Mouse (Mus musculus) adrenal gland, adult (tissue): Measurements from ENCODE around the gene Cds1.
A peak's percentile ranks its signal among the peaks of the same experiment; 100 is the strongest.

Source experiments
- DNase-seq, 2 experiments: peaks; one replicate each; pipeline ENCODE4 v3.0.0; 2022 to 2023; ENCODE audit warnings: low spot score in 1 of 2; ENCODE audit not compliant: inconsistent age in 2 of 2

The Cds1 gene

DNA sequence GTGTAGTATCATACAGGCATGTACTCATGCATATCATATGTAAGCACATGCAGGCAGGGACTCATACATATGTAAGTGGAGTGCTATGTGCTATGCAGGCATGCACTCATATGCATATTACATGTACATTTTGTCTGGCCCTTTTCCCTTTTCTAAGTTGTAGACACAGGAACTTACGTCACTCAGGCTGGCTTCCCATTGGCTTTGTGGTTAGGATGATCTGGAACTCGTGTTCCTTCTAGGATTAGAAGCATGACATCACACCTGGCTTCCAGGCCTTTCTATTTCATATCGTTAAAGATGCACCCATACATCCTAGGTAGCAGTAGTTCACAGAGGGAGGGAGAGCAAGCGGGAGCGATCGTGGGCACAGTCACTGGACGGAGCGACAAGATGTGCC lies 10.3 kb downstream of the Cds1 start:
- DNase-seq: no peak

DNA sequence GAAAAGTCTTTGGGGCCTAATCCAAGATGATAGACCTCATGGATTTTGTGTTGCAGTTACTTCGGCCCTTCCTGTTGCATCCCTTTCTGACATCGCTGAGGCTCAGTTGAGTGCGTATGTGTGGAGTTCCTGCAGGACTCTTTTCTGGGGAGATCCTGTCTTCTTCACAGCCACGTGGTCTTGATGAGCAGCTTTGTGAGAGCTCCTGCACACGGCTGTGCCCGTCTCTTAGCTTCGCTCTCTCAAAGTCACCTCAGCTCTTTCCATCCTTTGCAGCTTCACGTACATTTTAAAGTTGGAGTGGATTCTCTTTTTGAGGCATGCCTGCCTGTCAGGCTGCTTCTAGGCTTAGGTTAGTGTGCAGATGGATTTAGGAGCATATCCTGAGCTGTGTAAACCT lies 11.6 kb downstream of the Cds1 start:
- DNase-seq: no peak

DNA sequence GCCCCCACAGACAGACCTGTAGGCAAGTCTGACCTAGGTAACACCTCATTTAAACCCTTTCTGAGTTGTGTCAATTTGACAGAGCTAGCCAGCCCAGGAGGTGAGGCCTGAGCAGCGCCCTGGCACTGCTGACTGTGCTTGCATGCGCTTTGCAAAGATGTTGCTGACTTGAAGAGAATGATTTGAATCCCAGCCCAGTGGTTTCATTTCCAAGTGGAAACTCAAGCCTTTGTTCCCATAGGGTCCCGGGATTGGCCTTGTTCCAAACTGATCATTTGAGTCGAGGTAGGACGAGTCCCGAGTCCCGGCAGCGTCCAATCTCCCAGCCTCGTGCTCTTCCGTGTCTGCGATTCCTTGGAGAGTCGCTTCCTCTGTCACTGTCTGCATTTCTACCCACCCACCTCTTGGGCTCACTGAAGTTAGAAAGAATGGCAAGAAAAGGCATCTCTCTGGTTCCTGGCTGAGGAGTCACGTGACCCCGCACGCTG lies 14.5 kb downstream of the Cds1 start:
- DNase-seq: no peak

DNA sequence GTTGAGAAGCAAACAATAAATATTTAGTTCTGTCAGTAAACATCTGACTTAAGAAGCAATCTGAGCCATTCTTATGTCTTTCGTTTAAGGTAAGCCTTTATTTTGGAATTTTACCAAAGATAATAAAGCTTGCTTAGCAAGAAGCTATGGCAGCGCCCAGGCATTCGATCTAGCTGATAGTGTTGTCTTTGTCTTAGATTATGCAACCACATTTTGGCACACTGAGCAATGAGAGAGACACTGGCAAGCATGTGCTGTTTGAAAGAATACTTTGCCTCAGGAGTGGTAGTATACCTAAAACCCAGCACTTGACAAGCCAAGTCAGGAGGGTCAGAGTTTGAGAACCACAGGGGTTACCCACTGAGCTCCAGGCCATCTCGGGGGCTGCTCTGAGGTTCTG lies 16.0 kb downstream of the Cds1 start:
- no peak for DNase-seq

DNA sequence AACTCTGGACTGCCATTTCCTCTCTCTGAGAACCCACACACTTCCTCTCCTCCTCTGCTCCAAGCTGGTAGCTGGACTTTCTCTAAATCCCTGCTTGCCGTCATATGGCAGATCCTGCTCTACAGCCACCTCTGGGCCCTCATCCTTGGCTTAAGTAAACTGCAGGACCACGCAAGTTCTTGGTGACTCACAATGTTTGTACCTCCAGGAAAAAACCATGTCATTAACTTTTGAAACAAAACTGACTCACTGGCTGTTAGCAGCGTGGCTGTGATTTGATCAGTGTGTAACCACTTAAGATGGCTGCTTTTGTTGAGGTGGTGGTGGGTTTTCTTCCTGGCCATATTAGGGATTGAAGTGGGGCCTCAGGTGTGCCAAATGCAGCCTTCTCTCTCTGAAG lies 19.4 kb downstream of the Cds1 start:
- peak in 1 of 2 experiments; percentile 48 for DNase-seq

DNA sequence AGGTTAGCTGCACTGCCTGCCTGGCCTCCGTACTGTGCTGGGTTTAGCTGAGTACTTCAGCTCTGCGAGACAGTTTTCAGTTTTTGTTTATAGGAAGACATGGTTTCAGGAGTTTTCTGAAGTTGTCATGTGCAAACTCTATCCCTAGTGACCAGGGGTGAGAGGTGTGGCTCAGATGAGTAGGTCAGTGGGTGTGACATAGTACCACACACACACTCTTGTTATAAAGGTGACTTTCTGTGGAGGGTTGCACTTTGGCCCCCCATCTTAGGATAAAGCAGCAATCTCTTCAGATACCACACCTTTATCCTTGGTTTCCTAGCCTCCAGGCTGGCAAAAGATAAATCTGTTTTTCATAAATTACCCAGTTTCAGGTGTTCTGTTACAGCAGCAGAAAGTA lies 19.9 kb downstream of the Cds1 start:
- no peak for DNase-seq

DNA sequence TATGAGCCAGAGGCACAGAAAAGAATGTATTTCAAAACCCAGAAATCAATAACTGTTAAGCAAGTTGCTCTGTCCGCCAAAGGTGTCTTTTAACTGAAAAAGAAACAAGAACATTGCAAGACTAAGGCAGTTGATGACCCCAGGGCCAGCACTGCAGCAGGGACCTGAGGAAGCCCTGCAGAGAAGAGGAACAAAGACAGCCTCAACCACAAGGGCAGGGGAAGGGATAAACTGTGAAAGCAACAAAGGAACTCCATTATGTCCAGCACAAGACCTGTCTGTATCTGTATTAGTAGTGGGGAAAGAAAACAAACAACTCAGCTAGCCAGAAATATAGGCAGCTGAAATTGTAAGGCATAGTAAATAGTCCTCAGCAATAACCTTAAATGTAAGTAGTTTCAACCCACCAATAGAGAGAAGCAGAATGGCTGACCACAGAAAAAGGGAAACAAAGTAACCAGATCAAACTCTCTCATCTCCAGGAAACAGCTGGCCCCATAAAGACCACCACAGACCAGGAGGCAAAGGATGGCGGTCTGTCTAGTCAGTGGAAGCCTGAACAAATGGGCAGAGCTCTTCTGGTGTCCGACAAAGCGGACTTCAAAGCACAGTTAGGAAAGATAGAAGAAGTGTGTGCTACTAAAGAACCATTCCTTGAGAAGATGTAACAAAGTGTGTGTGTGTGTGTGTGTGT lies 21.1 kb downstream of the Cds1 start:
- no peak for DNase-seq

DNA sequence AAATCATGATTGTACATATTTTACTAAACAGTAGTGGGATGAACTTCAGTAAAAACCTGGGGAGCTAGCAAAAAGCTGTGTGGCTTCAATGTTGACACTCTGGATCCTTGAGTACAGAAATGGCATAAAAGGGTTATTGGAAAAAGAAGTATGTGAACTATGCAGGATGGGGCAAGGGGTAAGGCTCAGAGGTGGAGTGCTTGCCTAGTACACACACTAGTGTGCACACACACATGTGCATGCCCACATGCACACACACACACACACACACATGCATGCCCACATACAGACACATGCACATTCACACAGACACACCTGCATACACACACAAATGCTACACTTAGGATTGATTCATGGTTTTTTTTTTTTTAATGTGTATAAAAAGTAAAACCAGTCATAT lies 24.8 kb downstream of the Cds1 start:
- DNase-seq: no peak

DNA sequence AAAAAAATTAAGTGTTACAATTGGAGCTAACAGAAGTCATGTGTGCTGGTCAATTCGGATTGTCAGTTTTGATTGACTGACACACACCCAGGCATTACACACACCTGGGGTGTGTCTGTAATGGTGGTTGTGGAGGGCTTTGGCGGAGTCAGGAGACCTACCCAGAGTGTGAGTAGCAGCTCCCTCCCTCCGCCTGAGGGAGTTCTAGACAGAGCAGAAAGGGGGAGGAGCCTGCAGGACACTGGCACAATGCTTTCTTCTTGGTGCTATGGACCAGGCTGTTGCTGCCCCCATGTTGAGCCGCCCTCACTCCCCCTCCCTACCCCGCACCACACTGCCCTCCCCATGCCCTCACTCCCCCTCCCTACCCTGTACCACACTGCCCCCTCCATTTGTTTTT lies 25.6 kb downstream of the Cds1 start:
- no peak for DNase-seq

DNA sequence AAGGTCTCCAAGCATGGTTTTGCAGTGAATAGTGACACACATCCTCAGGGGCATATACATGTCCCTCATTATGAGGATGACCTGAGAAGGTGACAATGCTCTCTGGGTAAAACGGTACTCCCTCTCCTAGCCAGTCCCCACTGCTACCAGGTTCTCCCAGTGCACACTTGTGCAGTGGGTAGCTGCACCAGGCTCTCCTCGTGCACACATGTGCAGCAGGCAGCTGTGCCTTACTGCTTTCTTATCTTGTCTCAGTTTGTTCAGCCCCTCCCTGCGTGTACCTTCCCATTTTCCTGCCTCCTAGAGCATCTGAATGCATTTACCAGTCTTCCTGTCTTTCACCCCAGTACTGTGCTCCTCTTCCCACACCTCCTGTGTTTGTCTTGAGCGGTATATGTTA lies 27.7 kb downstream of the Cds1 start:
- DNase-seq: no peak

DNA sequence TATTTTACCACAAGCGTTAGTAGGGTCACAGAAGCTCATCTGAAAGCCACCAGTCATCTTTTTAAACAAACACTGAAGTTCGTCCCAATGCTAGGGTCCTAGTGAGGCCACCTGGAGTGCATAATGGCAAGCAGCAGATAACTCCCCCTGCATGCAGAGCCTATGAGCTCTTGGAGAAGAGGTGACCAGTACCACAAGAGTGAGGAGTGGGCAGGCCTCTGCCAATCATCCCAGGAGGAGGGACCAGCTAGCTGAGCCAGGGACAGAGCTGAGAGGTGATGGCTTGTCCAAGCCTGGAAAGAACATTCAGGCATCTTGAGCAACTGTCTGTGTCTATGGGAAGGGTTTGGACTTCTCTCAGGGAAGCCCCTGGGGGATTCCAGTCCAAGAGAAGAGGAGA lies 37.0 kb downstream of the Cds1 start:
- DNase-seq: no peak

DNA sequence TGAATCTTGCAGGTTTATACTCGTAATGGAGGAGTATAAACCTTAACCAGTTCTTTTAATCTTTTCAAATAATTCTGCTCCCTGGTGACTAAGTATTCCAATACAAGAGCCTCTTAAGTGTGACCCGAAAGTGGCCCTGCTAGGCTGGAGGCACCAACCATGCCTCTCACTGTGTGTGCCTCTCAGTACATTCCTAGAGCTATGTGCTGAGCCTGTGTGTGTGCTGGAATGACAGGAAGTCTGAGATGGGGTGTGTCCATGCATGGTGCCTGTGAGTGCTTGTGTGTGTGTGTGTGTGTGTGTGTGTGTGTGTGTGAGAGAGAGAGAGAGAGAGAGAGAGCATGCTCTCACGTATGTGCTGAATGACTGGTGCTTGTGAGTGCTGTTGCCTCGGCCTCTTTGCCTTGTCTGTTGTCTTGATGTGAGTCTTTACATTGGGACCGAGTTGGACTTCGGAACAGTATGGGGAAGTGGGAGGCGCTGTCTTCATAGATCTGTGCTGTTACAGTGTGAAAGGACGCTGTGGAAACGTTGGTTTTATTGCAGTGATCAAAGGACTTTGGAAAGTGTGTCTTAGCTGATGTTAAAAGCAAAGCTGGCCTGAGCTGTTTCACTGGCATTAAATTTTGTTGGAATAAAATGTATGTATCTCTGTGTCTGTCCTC lies 37.6 kb downstream of the Cds1 start:
- no peak for DNase-seq

DNA sequence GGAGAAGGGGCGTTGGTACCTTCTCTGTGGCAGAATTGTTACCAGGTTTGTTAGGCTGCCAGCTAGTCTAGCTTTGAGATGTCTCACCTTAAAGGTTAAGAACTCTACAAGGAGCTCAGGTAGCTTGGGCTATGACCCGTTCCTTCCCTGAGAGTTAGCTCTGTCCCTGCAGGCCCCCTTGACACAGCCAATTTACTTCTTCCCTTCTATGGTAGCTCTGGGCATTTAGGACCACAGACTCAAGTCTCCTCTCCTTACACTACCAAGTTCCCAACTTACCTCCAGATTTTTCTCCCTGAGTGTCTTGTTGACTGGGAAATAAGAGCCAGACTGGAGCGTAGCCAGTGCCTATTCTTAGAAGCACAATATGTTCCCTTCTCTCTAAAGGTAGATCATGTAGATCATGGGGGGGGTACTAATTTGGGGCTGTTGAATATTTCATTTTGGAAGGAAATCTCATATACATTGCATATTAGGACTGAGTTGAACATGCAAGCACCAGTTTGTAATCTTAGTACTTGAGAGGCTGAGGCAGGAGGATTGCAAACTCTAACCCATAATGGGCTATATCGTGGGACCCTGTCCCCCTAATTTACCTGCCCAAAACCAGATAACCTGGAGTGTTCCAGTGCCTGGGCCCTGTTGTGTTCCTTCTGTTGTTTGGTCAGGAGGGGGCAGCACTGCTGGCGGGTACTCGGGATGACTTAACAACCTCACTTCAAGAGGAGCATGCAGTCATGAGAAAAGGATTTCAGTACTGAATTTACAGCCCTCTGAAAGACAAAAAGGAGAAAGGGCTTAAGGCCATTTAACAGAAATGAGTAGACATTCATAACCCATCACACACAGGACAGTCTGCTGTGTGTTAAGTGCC lies 46.6 kb downstream of the Cds1 start:
- DNase-seq: no peak

DNA sequence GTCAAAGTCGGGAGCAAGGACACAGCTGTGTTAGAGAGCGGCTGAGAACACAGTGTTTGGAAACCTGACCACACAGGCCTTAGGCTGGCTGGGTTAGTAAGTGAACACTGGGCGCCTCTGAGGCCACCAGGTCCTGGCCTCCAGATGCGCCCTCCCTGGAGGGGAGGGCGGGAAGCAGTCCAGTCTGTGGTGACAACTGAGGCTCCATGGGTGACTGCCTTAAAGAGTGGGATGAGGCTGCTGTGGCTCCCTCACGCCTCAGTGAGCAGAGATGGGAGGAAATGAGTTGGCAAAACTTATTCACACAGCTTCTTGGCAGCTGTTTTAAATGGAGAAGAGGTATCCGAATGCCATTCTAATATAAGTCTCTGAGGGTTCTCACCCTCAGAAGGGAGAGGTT lies 51.9 kb downstream of the Cds1 start:
- no peak for DNase-seq

DNA sequence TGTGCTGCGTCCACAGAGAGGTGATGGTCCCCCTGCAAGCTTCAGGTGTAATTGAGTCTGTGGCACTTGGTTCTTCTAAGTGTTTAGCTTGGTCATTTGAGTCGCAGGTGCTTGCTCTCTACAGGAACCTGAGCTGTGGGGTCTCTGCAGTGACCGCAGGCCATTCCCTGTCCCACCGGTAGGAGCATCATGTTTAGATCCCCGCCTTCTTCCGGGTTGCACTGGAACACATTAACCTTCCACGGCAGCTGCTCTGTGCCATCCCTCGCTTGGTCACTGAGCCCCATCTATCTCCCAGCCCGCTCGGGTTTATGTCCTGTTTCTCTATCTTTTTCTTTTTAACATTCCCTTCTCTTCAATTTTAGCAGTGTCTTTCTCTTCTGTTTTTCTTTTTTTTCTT lies 54.3 kb downstream of the Cds1 start:
- no peak for DNase-seq

DNA sequence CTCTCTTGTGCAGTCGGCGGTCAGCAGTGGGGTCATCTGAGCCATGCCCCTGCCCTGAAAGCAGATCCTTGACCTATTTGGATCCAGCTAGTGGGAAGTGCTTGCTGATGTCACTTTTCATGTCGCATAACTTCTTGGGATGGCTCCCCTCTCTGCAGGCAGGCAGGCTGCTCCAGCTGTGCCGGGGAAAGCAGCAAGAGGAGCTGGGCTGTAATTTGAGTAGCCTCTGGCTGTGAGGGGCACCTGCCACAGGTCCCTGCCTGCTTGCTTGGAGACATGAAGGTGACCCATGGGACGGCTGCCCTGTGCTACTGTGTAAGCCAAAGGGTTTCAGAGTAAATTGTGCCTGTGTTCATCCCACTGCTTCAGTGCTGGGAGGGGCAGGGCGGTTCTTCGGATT lies 54.9 kb downstream of the Cds1 start:
- DNase-seq: peak in 1 of 2 experiments; percentile 42

DNA sequence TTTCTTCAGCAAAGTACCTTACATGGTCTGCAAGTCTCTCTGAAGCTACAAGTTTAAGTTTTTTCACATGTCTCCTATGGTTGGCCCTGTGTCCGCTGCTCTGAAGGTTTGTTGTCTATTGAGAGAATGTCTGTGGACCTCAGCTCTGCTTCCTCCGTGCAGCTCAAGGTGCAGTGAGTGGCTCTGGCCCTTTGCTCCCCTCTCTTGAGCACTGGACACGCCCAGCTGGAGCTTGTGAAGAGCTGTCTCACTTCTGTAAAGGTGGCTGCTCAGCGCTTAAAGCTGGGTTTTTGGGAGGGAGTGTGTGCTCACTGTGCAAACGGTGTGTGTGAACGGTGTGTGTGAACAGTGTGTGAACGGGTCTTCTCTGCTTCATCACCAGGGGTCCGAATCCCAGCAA lies 56.1 kb downstream of the Cds1 start:
- DNase-seq: no peak

DNA sequence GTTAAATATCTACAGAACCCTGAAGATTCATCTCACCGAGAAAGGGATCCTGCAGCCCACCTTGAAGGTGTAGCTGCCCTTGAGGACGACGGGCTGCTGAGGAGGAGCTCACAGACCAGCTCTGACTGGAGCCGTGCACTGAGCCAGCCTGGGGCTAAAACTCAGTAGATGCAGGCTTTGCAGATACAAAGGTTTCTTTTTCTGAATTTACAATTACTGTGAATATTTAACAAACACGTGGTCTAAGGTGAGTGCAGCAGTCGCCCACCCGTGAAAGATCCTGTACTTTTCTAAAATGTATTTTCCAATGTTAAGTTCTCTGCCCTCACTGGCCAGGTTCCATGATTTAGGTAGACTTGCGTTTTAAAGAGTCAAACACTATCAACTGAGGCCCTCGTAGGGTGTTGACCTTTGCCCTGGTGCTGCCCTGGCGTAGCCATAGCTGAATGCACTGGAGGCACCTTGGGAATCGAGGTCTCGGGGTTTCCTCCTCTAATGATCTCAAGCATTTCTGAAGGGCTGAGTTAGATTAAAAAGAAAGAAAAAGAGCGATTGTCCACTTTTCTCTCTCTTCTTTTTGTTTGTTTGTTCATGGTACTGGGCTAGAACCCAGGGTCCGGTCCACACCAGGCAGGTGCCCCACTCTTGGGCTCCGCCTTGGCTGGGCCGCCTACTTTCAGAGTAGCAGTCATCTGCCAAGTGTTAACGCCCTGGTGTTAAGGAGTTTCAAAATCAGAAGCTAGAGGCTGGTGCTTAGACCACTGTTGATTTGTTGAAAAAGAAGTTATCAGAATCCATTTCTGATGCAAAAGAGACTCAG lies 56.8 kb downstream of the Cds1 start:
- DNase-seq: no peak

DNA sequence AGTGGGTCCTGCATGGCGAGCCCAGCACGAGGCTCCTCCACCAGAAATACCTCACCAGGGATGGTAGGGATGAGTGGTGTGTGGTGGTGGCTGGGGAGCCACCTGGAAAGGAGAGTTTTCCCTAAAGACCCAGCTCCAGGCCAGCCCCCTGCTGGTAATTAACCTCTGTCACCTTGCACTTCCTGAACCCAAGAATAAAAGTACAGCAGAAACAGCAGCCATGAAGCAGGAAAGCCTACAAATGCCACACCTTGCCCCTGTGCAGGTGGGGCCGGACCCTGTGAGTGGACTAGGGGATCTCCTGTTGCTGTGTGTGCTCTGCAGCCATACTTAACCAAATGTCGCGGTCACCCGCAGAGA lies 57.4 kb downstream of the Cds1 start:
- DNase-seq: no peak

DNA sequence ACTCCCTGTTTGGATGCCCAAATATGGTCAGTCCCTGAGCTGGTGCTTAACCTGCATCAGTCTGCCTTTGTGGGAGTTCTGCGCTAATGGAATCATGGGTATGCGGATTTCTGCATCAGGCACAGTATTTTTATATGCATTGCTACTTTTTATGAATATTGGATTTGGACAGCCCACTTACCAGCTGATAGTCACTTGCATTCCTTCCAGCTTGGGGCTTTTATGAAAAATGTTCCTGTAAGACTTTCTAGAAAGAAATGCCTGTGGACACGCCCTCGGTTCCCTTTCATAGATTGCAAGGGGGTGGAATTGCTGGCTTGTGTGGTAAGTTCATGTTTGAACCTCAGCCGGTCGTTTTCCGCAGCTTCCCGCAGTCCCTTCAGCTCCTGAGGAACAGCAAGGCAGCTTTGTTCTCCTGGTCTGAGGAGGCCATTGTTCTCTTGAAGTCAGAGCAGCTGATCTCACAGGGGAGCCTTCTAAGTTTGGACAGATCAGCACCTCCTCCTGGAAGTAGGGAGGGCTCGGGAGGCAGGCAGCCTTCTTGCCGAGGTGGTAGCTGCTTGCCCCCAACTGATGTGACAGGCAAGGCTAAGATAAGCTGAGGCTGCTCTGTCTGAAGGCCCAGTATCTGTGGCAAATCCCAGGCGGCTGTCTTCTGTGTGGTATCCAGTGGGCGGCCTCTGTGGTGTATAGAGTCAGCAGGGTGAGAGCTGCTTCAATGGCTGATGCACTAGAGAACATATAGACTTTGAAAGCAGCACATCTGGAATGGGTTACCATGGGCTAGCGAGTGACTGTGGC lies 60.4 kb downstream of the Cds1 start:
- no peak for DNase-seq
